Mouse (Mus musculus) heart, postnatal 4 days (tissue): ENCODE data around the gene Pex5l. TPM values are rescaled to one million over a fixed set of nuclear protein-coding genes. Genes with fewer than 3 reads are reported as not detected.

Experiments used
- DNase-seq: peaks from one replicate; pipeline ENCODE4 v3.0.0; 2021
- total RNA-seq, 2 experiments: library from RNA; stranded (reverse); gene quantifications; 2 replicates each; pipeline ENCODE4 v1.2.3; 2021

The Pex5l gene
- total RNA-seq = under 1 TPM; 0.41 TPM

GRCm38 (mm10) chr3:33142901-33143461 lies at the start of gene Pex5l:
Gene Pex5l, minus strand, starts transcription at chr3:33143247.
- DNase-seq = peak; percentile 66

- no peak for DNase-seq
These were observed 22.1 kb upstream of the Pex5l start for GRCm38 (mm10) chr3:33165186-33165585.

- DNase-seq = no peak
These were observed 20.8 kb upstream of the Pex5l start for GRCm38 (mm10) chr3:33163821-33164220.

GRCm38 (mm10) chr3:33143592-33143991 lies 545 bp upstream of the Pex5l start:
- no peak for DNase-seq

- DNase-seq = no peak
These were observed 649 bp downstream of the Pex5l start for GRCm38 (mm10) chr3:33142398-33142797.

- no peak for DNase-seq
These were observed 13.1 kb downstream of the Pex5l start for GRCm38 (mm10) chr3:33129944-33130343.

- no peak for DNase-seq
These were observed 18.3 kb downstream of the Pex5l start for GRCm38 (mm10) chr3:33124796-33125195.

- DNase-seq = no peak
These were observed 37.3 kb downstream of the Pex5l start for GRCm38 (mm10) chr3:33105785-33106184.

GRCm38 (mm10) chr3:33103501-33103900 lies 39.5 kb downstream of the Pex5l start:
- DNase-seq = no peak

GRCm38 (mm10) chr3:33098550-33099295 lies 44.3 kb downstream of the Pex5l start:
- DNase-seq = no peak

GRCm38 (mm10) chr3:33093646-33094045 lies 49.4 kb downstream of the Pex5l start:
- DNase-seq = no peak

GRCm38 (mm10) chr3:33090001-33090400 lies 53.0 kb downstream of the Pex5l start:
- no peak for DNase-seq

- no peak for DNase-seq
These were observed 53.6 kb downstream of the Pex5l start for GRCm38 (mm10) chr3:33089470-33089869.

- DNase-seq = no peak
These were observed 54.8 kb downstream of the Pex5l start for GRCm38 (mm10) chr3:33088276-33088675.

GRCm38 (mm10) chr3:33082806-33083338 lies 60.2 kb downstream of the Pex5l start:
- no peak for DNase-seq

GRCm38 (mm10) chr3:33081793-33082192 lies 61.3 kb downstream of the Pex5l start:
- DNase-seq = no peak

GRCm38 (mm10) chr3:33079658-33080057 lies 63.4 kb downstream of the Pex5l start:
- no peak for DNase-seq

- DNase-seq = no peak
These were observed 63.9 kb downstream of the Pex5l start for GRCm38 (mm10) chr3:33079171-33079570.

- DNase-seq = no peak
These were observed 67.4 kb downstream of the Pex5l start for GRCm38 (mm10) chr3:33075696-33076095.

GRCm38 (mm10) chr3:33074266-33074981 lies 68.6 kb downstream of the Pex5l start:
- no peak for DNase-seq

- DNase-seq = no peak
These were observed 69.2 kb downstream of the Pex5l start for GRCm38 (mm10) chr3:33073905-33074265.

- no peak for DNase-seq
These were observed 72.3 kb downstream of the Pex5l start for GRCm38 (mm10) chr3:33070771-33071170.

GRCm38 (mm10) chr3:33068146-33068545 lies 74.9 kb downstream of the Pex5l start:
- DNase-seq = no peak
